In genomic region chr5:88795910-88796584, GRCm38 (mm10) we compare ENCODE assay signal across 17 mouse cellular contexts. TPM values are rescaled to one million over a fixed set of nuclear protein-coding genes. Genes with fewer than 3 reads are reported as not detected.
A peak's percentile ranks its signal among the peaks of the same experiment; 100 is the strongest.
DNase-seq lines count a peak whose midpoint lies in the region; ATAC-seq lines count a peak whose summit lies in the region.
"Had no signal": no experiment of that assay in that cellular context is flagged by ENCODE, and none has a peak within 500 bp of the region (broad histone marks: within the 10 kb centered on the region; RNA-seq: fewer than 3 reads in every experiment).

No protein-coding gene starts in this region.

- no peaks in the 10 kb centered on the region for H3K27me3 ChIP-seq in neural tube, embryonic 13.5 days
- no peaks in the 10 kb centered on the region for H3K27me3 ChIP-seq in liver, embryonic 15.5 days
- H3K27me3 ChIP-seq: CH12.LX; forebrain, embryonic 15.5 days; limb, embryonic 12.5 days; midbrain, embryonic 12.5 days; neural tube, embryonic 12.5 days had no signal

- no peak overlapping the region for H3K4me3 ChIP-seq in neural tube, embryonic 13.5 days
- H3K4me3 ChIP-seq in liver, embryonic 15.5 days (replicated peaks) = no peak overlapping the region
- H3K4me3 ChIP-seq: erythroblast, embryonic 14.5 days; forebrain, embryonic 15.5 days; limb, embryonic 12.5 days; midbrain, embryonic 12.5 days; neural tube, embryonic 12.5 days had no signal

- WGBS in neural tube, embryonic 13.5 days = 32% methylated on average over 9 of the region's 9 CpGs
- 48% methylated on average over 9 of the region's 9 CpGs for WGBS in liver, embryonic 15.5 days (ENCODE audit: insufficient replicate concordance)

- no peak overlapping the region for H3K27ac ChIP-seq in neural tube, embryonic 13.5 days (replicated peaks)
- H3K27ac ChIP-seq in liver, embryonic 15.5 days (replicated peaks) = peak overlapping the region; percentile 21; the same call in 1 of the 2 replicates
- H3K27ac ChIP-seq: forebrain, embryonic 15.5 days; limb, embryonic 12.5 days; midbrain, embryonic 12.5 days; neural tube, embryonic 12.5 days had no signal

- H3K9ac ChIP-seq in neural tube, embryonic 13.5 days = no peak overlapping the region
- H3K9ac ChIP-seq in liver, embryonic 15.5 days = no peak overlapping the region
- H3K9ac ChIP-seq: forebrain, embryonic 15.5 days; limb, embryonic 12.5 days; midbrain, embryonic 12.5 days; neural tube, embryonic 12.5 days had no signal

- no peak for ATAC-seq in neural tube, embryonic 13.5 days (ENCODE audit: low read depth)
- no peak for ATAC-seq in liver, embryonic 15.5 days (ENCODE audit: insufficient read depth)
- ATAC-seq: forebrain, embryonic 15.5 days; hindbrain, embryonic 16.5 days had no signal

- 0 out of 2 replicates have a peak, but pooled peaks cover 4% of the 10 kb centered on the region for H3K4me1 ChIP-seq in neural tube, embryonic 13.5 days (replicated peaks)
- 0 out of 2 replicates have a peak, but pooled peaks cover 4% of the 10 kb centered on the region for H3K4me1 ChIP-seq in liver, embryonic 15.5 days (replicated peaks)
- H3K4me1 ChIP-seq: limb, embryonic 12.5 days; midbrain, embryonic 12.5 days; neural tube, embryonic 12.5 days had no signal

- no peaks in the 10 kb centered on the region for H3K9me3 ChIP-seq in neural tube, embryonic 13.5 days
- H3K9me3 ChIP-seq in liver, embryonic 15.5 days (replicated peaks) = no peaks in the 10 kb centered on the region
- H3K9me3 ChIP-seq: forebrain, embryonic 15.5 days; limb, embryonic 12.5 days; midbrain, embryonic 12.5 days; neural tube, embryonic 12.5 days had no signal

- H3K36me3 ChIP-seq in neural tube, embryonic 13.5 days = no peaks in the 10 kb centered on the region
- H3K36me3 ChIP-seq in liver, embryonic 15.5 days (replicated peaks) = no peaks in the 10 kb centered on the region
- H3K36me3 ChIP-seq: forebrain, embryonic 15.5 days; limb, embryonic 12.5 days; midbrain, embryonic 12.5 days; neural tube, embryonic 12.5 days had no signal

- H3K4me2 ChIP-seq in neural tube, embryonic 13.5 days = 0 out of 2 replicates have a peak overlapping the region, but pooled peaks have one; percentile 4
- no peak overlapping the region; the same call in 1 of the 2 replicates for H3K4me2 ChIP-seq in liver, embryonic 15.5 days
- H3K4me2 ChIP-seq: forebrain, embryonic 15.5 days; limb, embryonic 12.5 days; midbrain, embryonic 12.5 days; neural tube, embryonic 12.5 days had no signal

- DNase-seq in kidney, adult 9 months = peak; percentile 45
- no peak for DNase-seq in kidney, postnatal 25 days
- no peak for DNase-seq in neural tube, embryonic 10.5 days (ENCODE audit: extremely low spot score, low spot score)
- DNase-seq in frontal cortex, adult 2 months (ENCODE audit: extremely low spot score in 1 of 2, low spot score in 1 of 2) = no peak
- DNase-seq in frontal cortex, postnatal 36 days (ENCODE audit: low spot score in 2 of 2) = no peak
- DNase-seq: cerebellum, adult 8-10 months; spleen, adult 18-20 months; thymus, postnatal 4 days had no signal

RNA-seq across cellular contexts. Expression of gene Dck, which starts 31.3 kb away (rescaled TPM):
- 60.7 and 72.3 TPM in 2 replicates for polyA plus RNA-seq in neural tube, embryonic 13.5 days (2015; fragmentation: Nextera tagmentation; extraction: Ambion mirVana)
- polyA plus RNA-seq in liver, embryonic 15.5 days (2015; fragmentation: Nextera tagmentation; extraction: Ambion mirVana) = 90.6 and 96.1 TPM in 2 replicates
- polyA plus RNA-seq in frontal cortex, adult 2 months (2012; rRNA removed) = 16.0 and 17.1 TPM in 2 replicates
